Mouse (Mus musculus) bone marrow macrophage, adult 2 months (primary cell): Measurements from ENCODE around the gene Gins1.

Source experiments
- CTCF ChIP-seq: IDR thresholded peaks from 2 replicates; pipeline ENCODE4 v1.5.1; 2012; ENCODE audit warnings: low read depth, mild to moderate bottlenecking, low read length, moderate library complexity
- POLR2A ChIP-seq: IDR thresholded peaks from 2 replicates; pipeline ENCODE4 v1.6.1; 2012; ENCODE audit warnings: mild to moderate bottlenecking, low read depth, low read length, borderline replicate concordance

DNA sequence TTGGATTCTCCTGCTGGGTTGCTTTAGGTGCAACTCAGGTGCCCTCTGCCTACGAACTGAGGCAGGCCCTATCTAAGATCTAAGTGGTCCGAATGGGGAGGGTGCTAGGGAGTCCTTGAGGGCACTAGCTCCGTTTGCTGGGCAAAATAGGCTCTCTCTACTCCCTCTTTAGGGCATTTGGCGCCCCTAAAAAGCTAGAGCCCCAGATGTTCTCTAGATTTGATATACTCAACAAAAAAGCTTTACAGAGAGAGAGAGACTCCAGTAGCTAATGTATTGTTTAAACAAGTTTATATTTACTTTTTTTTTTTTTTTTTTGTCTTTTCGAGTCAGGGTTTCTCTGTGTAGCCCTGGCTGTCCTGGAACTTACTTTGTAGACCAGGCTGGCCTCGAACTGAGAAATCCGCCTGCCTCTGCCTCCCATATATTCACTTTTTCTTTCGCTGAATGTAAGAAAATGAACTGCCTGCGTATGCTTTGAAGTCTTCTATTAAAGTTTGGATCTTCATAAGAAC lies at the start of gene Gins1:
- TF ChIP-seq POLR2A (no peak), CTCF (no peak)
